Mouse (Mus musculus): Measurements from ENCODE around the gene Plscr1. TPM values are rescaled to one million over a fixed set of nuclear protein-coding genes. Genes with fewer than 3 reads are reported as not detected.
A peak's percentile ranks its signal among the peaks of the same experiment; 100 is the strongest.

The Plscr1 gene
- polyA plus RNA-seq, 1 experiment from 2014 or later = 35.4 TPM

- DNase-seq (ENCODE audit: low spot score) (no peak), ATAC-seq (replicated peaks; ENCODE audit: low FRiP score) (no peak)
- WGBS = 37% methylated on average over 3 of the region's 3 CpGs
- H3K4me3 ChIP-seq (ENCODE audit: low read depth, low read length) = no peak overlapping the region
- no peaks in the 10 kb centered on the region for H3K9me3 ChIP-seq (ENCODE audit: control insufficient read depth, low read length)
- no peak overlapping the region for H3K4me2 ChIP-seq
- H3K36me3 ChIP-seq (ENCODE audit: control insufficient read depth, insufficient read depth, low read length) = no peaks in the 10 kb centered on the region
- H3K27me3 ChIP-seq (replicated peaks; ENCODE audit: control insufficient read depth, insufficient read depth, low read length) = no peaks in the 10 kb centered on the region
- H3K27ac ChIP-seq (ENCODE audit: low read depth, low read length) = no peak overlapping the region
- H3K4me1 ChIP-seq (replicated peaks; ENCODE audit: control insufficient read depth, insufficient read depth, low read length) = no peaks in the 10 kb centered on the region
- no peak overlapping the region for H3K9ac ChIP-seq (ENCODE audit: low read depth, low read length)
Observed at GRCm38 (mm10) chr9:92220151-92220550, 29.4 kb upstream of the Plscr1 start.

GRCm38 (mm10) chr9:92221480-92221879 lies 28.1 kb upstream of the Plscr1 start:
- DNase-seq (ENCODE audit: low spot score) (no peak), ATAC-seq (replicated peaks; ENCODE audit: low FRiP score) (no peak)
- H3K27me3 ChIP-seq (replicated peaks; ENCODE audit: control insufficient read depth, insufficient read depth, low read length) = no peaks in the 10 kb centered on the region
- H3K27ac ChIP-seq (ENCODE audit: low read depth, low read length) = no peak overlapping the region
- H3K4me3 ChIP-seq (ENCODE audit: low read depth, low read length) = no peak overlapping the region
- H3K4me2 ChIP-seq = no peak overlapping the region
- H3K36me3 ChIP-seq (ENCODE audit: control insufficient read depth, insufficient read depth, low read length) = no peaks in the 10 kb centered on the region
- H3K9ac ChIP-seq (ENCODE audit: low read depth, low read length) = no peak overlapping the region
- H3K9me3 ChIP-seq (ENCODE audit: control insufficient read depth, low read length) = no peaks in the 10 kb centered on the region
- no peaks in the 10 kb centered on the region for H3K4me1 ChIP-seq (replicated peaks; ENCODE audit: control insufficient read depth, insufficient read depth, low read length)

GRCm38 (mm10) chr9:92224598-92225231 lies 24.8 kb upstream of the Plscr1 start:
- Histone ChIP-seq H3K9ac (ENCODE audit: low read depth, low read length) (no peak overlapping the region), H3K9me3 (ENCODE audit: control insufficient read depth, low read length) (no peaks in the 10 kb centered on the region), H3K27ac (ENCODE audit: low read depth, low read length) (no peak overlapping the region), H3K27me3 (replicated peaks; ENCODE audit: control insufficient read depth, insufficient read depth, low read length) (no peaks in the 10 kb centered on the region), H3K4me2 (no peak overlapping the region), H3K4me3 (ENCODE audit: low read depth, low read length) (no peak overlapping the region), H3K36me3 (ENCODE audit: control insufficient read depth, insufficient read depth, low read length) (no peaks in the 10 kb centered on the region), H3K4me1 (replicated peaks; ENCODE audit: control insufficient read depth, insufficient read depth, low read length) (no peaks in the 10 kb centered on the region)
- 76% methylated on average over 1 of the region's 1 CpGs for WGBS
- DNase-seq (ENCODE audit: low spot score) (no peak), ATAC-seq (replicated peaks; ENCODE audit: low FRiP score) (no peak)

- Histone ChIP-seq H3K4me1 (replicated peaks; ENCODE audit: control insufficient read depth, insufficient read depth, low read length) (no peaks in the 10 kb centered on the region), H3K27ac (ENCODE audit: low read depth, low read length) (no peak overlapping the region), H3K27me3 (replicated peaks; ENCODE audit: control insufficient read depth, insufficient read depth, low read length) (no peaks in the 10 kb centered on the region), H3K9me3 (ENCODE audit: control insufficient read depth, low read length) (no peaks in the 10 kb centered on the region), H3K9ac (ENCODE audit: low read depth, low read length) (no peak overlapping the region), H3K4me2 (no peak overlapping the region), H3K4me3 (ENCODE audit: low read depth, low read length) (no peak overlapping the region), H3K36me3 (ENCODE audit: control insufficient read depth, insufficient read depth, low read length) (no peaks in the 10 kb centered on the region)
- DNase-seq (ENCODE audit: low spot score) (no peak), ATAC-seq (replicated peaks; ENCODE audit: low FRiP score) (0 out of 2 replicates have a peak, but pooled peaks have one; percentile 15)
- 61% methylated on average over 3 of the region's 3 CpGs for WGBS
Observed at GRCm38 (mm10) chr9:92226127-92226655, 23.4 kb upstream of the Plscr1 start.

GRCm38 (mm10) chr9:92226795-92227194 lies 22.8 kb upstream of the Plscr1 start:
- DNase-seq (ENCODE audit: low spot score) = no peak
- Histone ChIP-seq H3K27me3 (replicated peaks; ENCODE audit: control insufficient read depth, insufficient read depth, low read length) (no peaks in the 10 kb centered on the region), H3K27ac (ENCODE audit: low read depth, low read length) (no peak overlapping the region), H3K9me3 (ENCODE audit: control insufficient read depth, low read length) (no peaks in the 10 kb centered on the region), H3K4me2 (no peak overlapping the region), H3K9ac (ENCODE audit: low read depth, low read length) (no peak overlapping the region), H3K4me1 (replicated peaks; ENCODE audit: control insufficient read depth, insufficient read depth, low read length) (no peaks in the 10 kb centered on the region), H3K4me3 (ENCODE audit: low read depth, low read length) (no peak overlapping the region), H3K36me3 (ENCODE audit: control insufficient read depth, insufficient read depth, low read length) (no peaks in the 10 kb centered on the region)
- ATAC-seq (replicated peaks; ENCODE audit: low FRiP score) = no peak
- 68% methylated on average over 3 of the region's 3 CpGs for WGBS

GRCm38 (mm10) chr9:92228867-92229832 lies 20.4 kb upstream of the Plscr1 start:
- H3K4me3 ChIP-seq (ENCODE audit: low read depth, low read length) = no peak overlapping the region
- no peaks in the 10 kb centered on the region for H3K27me3 ChIP-seq (replicated peaks; ENCODE audit: control insufficient read depth, insufficient read depth, low read length)
- ATAC-seq (replicated peaks; ENCODE audit: low FRiP score) (no peak), DNase-seq (ENCODE audit: low spot score) (no peak)
- H3K4me1 ChIP-seq (replicated peaks; ENCODE audit: control insufficient read depth, insufficient read depth, low read length) = no peaks in the 10 kb centered on the region
- H3K9me3 ChIP-seq (ENCODE audit: control insufficient read depth, low read length) = no peaks in the 10 kb centered on the region
- no peak overlapping the region for H3K4me2 ChIP-seq
- no peaks in the 10 kb centered on the region for H3K36me3 ChIP-seq (ENCODE audit: control insufficient read depth, insufficient read depth, low read length)
- no peak overlapping the region for H3K27ac ChIP-seq (ENCODE audit: low read depth, low read length)
- H3K9ac ChIP-seq (ENCODE audit: low read depth, low read length) = no peak overlapping the region
- WGBS = 79% methylated on average over 16 of the region's 16 CpGs

GRCm38 (mm10) chr9:92229833-92230205 lies 19.7 kb upstream of the Plscr1 start:
- H3K4me2 ChIP-seq = no peak overlapping the region
- no peaks in the 10 kb centered on the region for H3K9me3 ChIP-seq (ENCODE audit: control insufficient read depth, low read length)
- no peaks in the 10 kb centered on the region for H3K36me3 ChIP-seq (ENCODE audit: control insufficient read depth, insufficient read depth, low read length)
- WGBS = 43% methylated on average over 2 of the region's 2 CpGs
- H3K4me3 ChIP-seq (ENCODE audit: low read depth, low read length) = no peak overlapping the region
- ATAC-seq (replicated peaks; ENCODE audit: low FRiP score) = no peak
- H3K27ac ChIP-seq (ENCODE audit: low read depth, low read length) = no peak overlapping the region
- H3K9ac ChIP-seq (ENCODE audit: low read depth, low read length) = no peak overlapping the region
- H3K27me3 ChIP-seq (replicated peaks; ENCODE audit: control insufficient read depth, insufficient read depth, low read length) = no peaks in the 10 kb centered on the region
- H3K4me1 ChIP-seq (replicated peaks; ENCODE audit: control insufficient read depth, insufficient read depth, low read length) = no peaks in the 10 kb centered on the region
- no peak for DNase-seq (ENCODE audit: low spot score)

- 83% methylated on average over 11 of the region's 11 CpGs for WGBS
- H3K9me3 ChIP-seq (ENCODE audit: control insufficient read depth, low read length) = no peaks in the 10 kb centered on the region
- DNase-seq (ENCODE audit: low spot score) = no peak
- no peaks in the 10 kb centered on the region for H3K27me3 ChIP-seq (replicated peaks; ENCODE audit: control insufficient read depth, insufficient read depth, low read length)
- no peak for ATAC-seq (replicated peaks; ENCODE audit: low FRiP score)
- no peak overlapping the region for H3K9ac ChIP-seq (ENCODE audit: low read depth, low read length)
- H3K4me1 ChIP-seq (replicated peaks; ENCODE audit: control insufficient read depth, insufficient read depth, low read length) = no peaks in the 10 kb centered on the region
- no peak overlapping the region for H3K27ac ChIP-seq (ENCODE audit: low read depth, low read length)
- no peaks in the 10 kb centered on the region for H3K36me3 ChIP-seq (ENCODE audit: control insufficient read depth, insufficient read depth, low read length)
- no peak overlapping the region for H3K4me2 ChIP-seq
- H3K4me3 ChIP-seq (ENCODE audit: low read depth, low read length) = no peak overlapping the region
Observed at GRCm38 (mm10) chr9:92234901-92235458, 14.6 kb upstream of the Plscr1 start.
